Mouse (Mus musculus): ENCODE measurements around the gene 4921501E09Rik. TPM values are rescaled to one million over a fixed set of nuclear protein-coding genes. Genes with fewer than 3 reads are reported as not detected.

Gene 4921501E09Rik
- polyA plus RNA-seq, 1 experiment: not detected

Other genes with a start within 250 kb of the 4921501E09Rik start
- gene Zfp799, start 237.8 kb downstream of the 4921501E09Rik start, polyA plus RNA-seq (2012; ENCODE audit: insufficient read depth, insufficient read length, missing spikeins): 9.2 and 9.6 TPM in 2 replicates
- 5.0 and 6.8 TPM in 2 replicates for gene Zfp870, start 176.4 kb downstream of the 4921501E09Rik start, polyA plus RNA-seq (2012; ENCODE audit: insufficient read depth, insufficient read length, missing spikeins)
- not detected in 2 replicates for gene Cyp4f14, start 150.7 kb downstream of the 4921501E09Rik start, polyA plus RNA-seq (2012; ENCODE audit: insufficient read depth, insufficient read length, missing spikeins)
- 49.0 and 53.3 TPM in 2 replicates for gene Cyp4f13, start 120.7 kb downstream of the 4921501E09Rik start, polyA plus RNA-seq (2012; ENCODE audit: insufficient read depth, insufficient read length, missing spikeins)
- 6.8 and 12.7 TPM in 2 replicates for gene Zfp472, start 102.2 kb downstream of the 4921501E09Rik start, polyA plus RNA-seq (2012; ENCODE audit: insufficient read depth, insufficient read length, missing spikeins)
- gene Zfp952, start 74.9 kb downstream of the 4921501E09Rik start, polyA plus RNA-seq (2012; ENCODE audit: insufficient read depth, insufficient read length, missing spikeins): 9.9 and 10.5 TPM in 2 replicates
- gene Zfp763, start 34.7 kb downstream of the 4921501E09Rik start, polyA plus RNA-seq (2012; ENCODE audit: insufficient read depth, insufficient read length, missing spikeins): 3.3 and 4.7 TPM in 2 replicates
- 4.7 and 7.1 TPM in 2 replicates for gene Zfp563, start 21.3 kb upstream of the 4921501E09Rik start, polyA plus RNA-seq (2012; ENCODE audit: insufficient read depth, insufficient read length, missing spikeins)
- not detected in 2 replicates for gene Morc2b, start 71.6 kb upstream of the 4921501E09Rik start, polyA plus RNA-seq (2012; ENCODE audit: insufficient read depth, insufficient read length, missing spikeins)
- gene Olfr55, start 100.4 kb upstream of the 4921501E09Rik start, polyA plus RNA-seq (2012; ENCODE audit: insufficient read depth, insufficient read length, missing spikeins): not detected in 2 replicates
- not detected in 2 replicates for gene Olfr239, start 123.2 kb upstream of the 4921501E09Rik start, polyA plus RNA-seq (2012; ENCODE audit: insufficient read depth, insufficient read length, missing spikeins)
- gene Olfr1564, start 153.6 kb upstream of the 4921501E09Rik start, polyA plus RNA-seq (2012; ENCODE audit: insufficient read depth, insufficient read length, missing spikeins): 0.15 and 0.23 TPM in 2 replicates
- gene Zfp955a, start 187.1 kb upstream of the 4921501E09Rik start, polyA plus RNA-seq (2012; ENCODE audit: insufficient read depth, insufficient read length, missing spikeins): 6.2 TPM in 2 replicates
- not detected in 2 replicates for gene Olfr63, start 196.6 kb upstream of the 4921501E09Rik start, polyA plus RNA-seq (2012; ENCODE audit: insufficient read depth, insufficient read length, missing spikeins)
- 4.1 and 10.5 TPM in 2 replicates for gene Zfp955b, start 221.5 kb upstream of the 4921501E09Rik start, polyA plus RNA-seq (2012; ENCODE audit: insufficient read depth, insufficient read length, missing spikeins)

Measured in bone marrow macrophage, adult 2 months (primary cell).